Mouse (Mus musculus) intestine, embryonic 15.5 days (tissue): ENCODE measurements around the gene Cd28. TPM values are rescaled to one million over a fixed set of nuclear protein-coding genes. Genes with fewer than 3 reads are reported as not detected.
"Not testable (repeated sequence)": the region's sequence is repeated elsewhere in the genome, so short reads cannot be mapped to it uniquely, and the experiment has no call there.

Experiments used
- ATAC-seq: fragments of 200-750 bp; cut with Nextera tagmentation; 2 replicates; pipeline ENCODE4 v1.8.0; 2017; ENCODE audit warnings: moderate TSS enrichment, moderate library complexity
- H3K27ac ChIP-seq: fragments of 300-500 bp; sonication (generic); 2 replicates; pipeline ENCODE4 v1.5.1; 2015; ENCODE audit warnings: mild to moderate bottlenecking, inconsistent platforms
- H3K27me3 ChIP-seq: fragments of 300-500 bp; sonication (generic); replicated peaks from 2 replicates; pipeline ENCODE4 v1.6.1; 2015; ENCODE audit warnings: inconsistent platforms
- H3K36me3 ChIP-seq: fragments of 300-500 bp; sonication (generic); 2 replicates; pipeline ENCODE4 v1.6.1; 2015; ENCODE audit warnings: inconsistent platforms
- H3K4me1 ChIP-seq: fragments of 300-500 bp; sonication (generic); replicated peaks from 2 replicates; pipeline ENCODE4 v1.6.1; 2015; ENCODE audit warnings: inconsistent platforms
- H3K4me2 ChIP-seq: fragments of 300-500 bp; sonication (generic); replicated peaks from 2 replicates; pipeline ENCODE4 v1.6.1; 2015; ENCODE audit warnings: mild to moderate bottlenecking, inconsistent platforms
- H3K4me3 ChIP-seq: fragments of 300-500 bp; sonication (generic); replicated peaks from 2 replicates; pipeline ENCODE4 v1.5.1; 2015; ENCODE audit warnings: inconsistent platforms
- H3K9ac ChIP-seq: fragments of 300-500 bp; sonication (generic); 2 replicates; pipeline ENCODE4 v1.6.1; 2015; ENCODE audit warnings: inconsistent platforms
- H3K9me3 ChIP-seq: fragments of 300-500 bp; sonication (generic); 2 replicates; pipeline ENCODE4 v1.6.1; 2016; ENCODE audit warnings: inconsistent platforms
- WGBS: fragments of 180-500 bp; shearing (Covaris S2); methylation state at CpG from one replicate; pipeline ENCODE4 v1.1.7; 2015; 5-methylcytosine and 5-hydroxymethylcytosine counted together
- polyA plus RNA-seq: library from polyadenylated mRNA; unstranded; fragments of >200 nt; fragmentation: Nextera tagmentation; extraction: Ambion mirVana; gene quantifications from 2 replicates; pipeline ENCODE4 v1.2.1, GENCODE M21; 2015

Cd28 gene
- polyA plus RNA-seq, 1 experiment from 2014 or later, result 0.25 TPM

GRCm38 (mm10) chr1:60807748-60808147 lies 91.1 kb downstream of the Cd28 start:
- ATAC-seq, result no peak
- Histone ChIP-seq H3K4me2 (no peak overlapping the region), H3K9me3 (no peaks in the 10 kb centered on the region), H3K36me3 (no peaks in the 10 kb centered on the region), H3K27me3 (no peaks in the 10 kb centered on the region), H3K4me3 (no peak overlapping the region), H3K9ac (no peak overlapping the region), H3K27ac (no peak overlapping the region), H3K4me1 (no peaks in the 10 kb centered on the region)
- 94% methylated on average over 1 of the region's 1 CpGs for WGBS

GRCm38 (mm10) chr1:60808466-60808865 lies 91.9 kb downstream of the Cd28 start:
- H3K27ac ChIP-seq, result no peak overlapping the region
- no peaks in the 10 kb centered on the region for H3K4me1 ChIP-seq
- ATAC-seq, result no peak
- H3K4me2 ChIP-seq, result no peak overlapping the region
- H3K9me3 ChIP-seq, result no peaks in the 10 kb centered on the region
- no peak overlapping the region for H3K9ac ChIP-seq
- 80% methylated on average over 2 of the region's 2 CpGs for WGBS
- H3K36me3 ChIP-seq, result no peaks in the 10 kb centered on the region
- H3K4me3 ChIP-seq, result no peak overlapping the region
- no peaks in the 10 kb centered on the region for H3K27me3 ChIP-seq

- no peaks in the 10 kb centered on the region for H3K9me3 ChIP-seq
- H3K27ac ChIP-seq, result no peak overlapping the region
- H3K4me2 ChIP-seq, result no peak overlapping the region
- ATAC-seq, result no peak
- 79% methylated on average over 12 of the region's 12 CpGs for WGBS
- H3K36me3 ChIP-seq, result no peaks in the 10 kb centered on the region
- H3K9ac ChIP-seq, result no peak overlapping the region
- H3K27me3 ChIP-seq, result no peaks in the 10 kb centered on the region
- no peaks in the 10 kb centered on the region for H3K4me1 ChIP-seq
- no peak overlapping the region for H3K4me3 ChIP-seq
Measured at GRCm38 (mm10) chr1:60809166-60809565, 92.6 kb downstream of the Cd28 start.

- H3K9ac ChIP-seq, result no peak overlapping the region
- ATAC-seq, result no peak
- H3K4me2 ChIP-seq, result no peak overlapping the region
- H3K9me3 ChIP-seq, result no peaks in the 10 kb centered on the region
- no peak overlapping the region for H3K27ac ChIP-seq
- H3K4me1 ChIP-seq, result no peaks in the 10 kb centered on the region
- no peaks in the 10 kb centered on the region for H3K27me3 ChIP-seq
- H3K36me3 ChIP-seq, result no peaks in the 10 kb centered on the region
- H3K4me3 ChIP-seq, result no peak overlapping the region
Measured at GRCm38 (mm10) chr1:60810821-60811220, 94.2 kb downstream of the Cd28 start.

- H3K27me3 ChIP-seq, result no peaks in the 10 kb centered on the region
- H3K9ac ChIP-seq, result no peak overlapping the region
- no peak overlapping the region for H3K4me2 ChIP-seq
- ATAC-seq, result no peak
- no peak overlapping the region for H3K27ac ChIP-seq
- H3K4me1 ChIP-seq, result no peaks in the 10 kb centered on the region
- H3K36me3 ChIP-seq, result no peaks in the 10 kb centered on the region
- no peaks in the 10 kb centered on the region for H3K9me3 ChIP-seq
- 62% methylated on average over 1 of the region's 1 CpGs for WGBS
- H3K4me3 ChIP-seq, result no peak overlapping the region
Measured at GRCm38 (mm10) chr1:60811998-60812397, 95.4 kb downstream of the Cd28 start.

- 70% methylated on average over 2 of the region's 2 CpGs for WGBS
- Histone ChIP-seq H3K27ac (no peak overlapping the region), H3K27me3 (no peaks in the 10 kb centered on the region), H3K4me2 (no peak overlapping the region), H3K9me3 (no peaks in the 10 kb centered on the region), H3K4me1 (no peaks in the 10 kb centered on the region), H3K36me3 (no peaks in the 10 kb centered on the region), H3K9ac (no peak overlapping the region), H3K4me3 (no peak overlapping the region)
- no peak for ATAC-seq
Measured at GRCm38 (mm10) chr1:60813411-60813810, 96.8 kb downstream of the Cd28 start.

GRCm38 (mm10) chr1:60815912-60816311 lies 99.3 kb downstream of the Cd28 start:
- H3K4me1 ChIP-seq, result no peaks in the 10 kb centered on the region
- no peaks in the 10 kb centered on the region for H3K27me3 ChIP-seq
- no peak overlapping the region for H3K27ac ChIP-seq
- 89% methylated on average over 6 of the region's 6 CpGs for WGBS
- no peak overlapping the region for H3K9ac ChIP-seq
- no peaks in the 10 kb centered on the region for H3K9me3 ChIP-seq
- no peaks in the 10 kb centered on the region for H3K36me3 ChIP-seq
- no peak overlapping the region for H3K4me3 ChIP-seq
- ATAC-seq, result no peak
- no peak overlapping the region for H3K4me2 ChIP-seq

GRCm38 (mm10) chr1:60818491-60818890 lies 101.9 kb downstream of the Cd28 start:
- ATAC-seq, H3K4me1 ChIP-seq, H3K9me3 ChIP-seq, H3K36me3 ChIP-seq, H3K27ac ChIP-seq, H3K4me2 ChIP-seq, H3K27me3 ChIP-seq, H3K4me3 ChIP-seq, H3K9ac ChIP-seq: not testable (repeated sequence)
- 65% methylated on average over 4 of the region's 4 CpGs for WGBS

- H3K27me3 ChIP-seq, result no peaks in the 10 kb centered on the region
- WGBS, result 88% methylated on average over 2 of the region's 2 CpGs
- H3K9me3 ChIP-seq, result no peaks in the 10 kb centered on the region
- H3K9ac ChIP-seq, result no peak overlapping the region
- no peak overlapping the region for H3K4me3 ChIP-seq
- no peak for ATAC-seq
- no peak overlapping the region for H3K27ac ChIP-seq
- no peak overlapping the region for H3K4me2 ChIP-seq
- H3K36me3 ChIP-seq, result no peaks in the 10 kb centered on the region
- H3K4me1 ChIP-seq, result 0 out of 2 replicates have a peak, but pooled peaks cover 4% of the 10 kb centered on the region
Measured at GRCm38 (mm10) chr1:60819993-60820392, 103.4 kb downstream of the Cd28 start.

GRCm38 (mm10) chr1:60820981-60821380 lies 104.4 kb downstream of the Cd28 start:
- H3K4me2 ChIP-seq, result no peak overlapping the region
- H3K9me3 ChIP-seq, result no peaks in the 10 kb centered on the region
- no peak overlapping the region for H3K9ac ChIP-seq
- no peak overlapping the region for H3K27ac ChIP-seq
- 0 out of 2 replicates have a peak, but pooled peaks cover 4% of the 10 kb centered on the region for H3K4me1 ChIP-seq
- WGBS, result 80% methylated on average over 2 of the region's 2 CpGs
- no peak overlapping the region for H3K4me3 ChIP-seq
- ATAC-seq, result no peak
- no peaks in the 10 kb centered on the region for H3K27me3 ChIP-seq
- H3K36me3 ChIP-seq, result no peaks in the 10 kb centered on the region

GRCm38 (mm10) chr1:60821590-60821989 lies 105.0 kb downstream of the Cd28 start:
- Histone ChIP-seq H3K9ac (no peak overlapping the region), H3K4me1 (0 out of 2 replicates have a peak, but pooled peaks cover 4% of the 10 kb centered on the region), H3K36me3 (no peaks in the 10 kb centered on the region), H3K4me2 (no peak overlapping the region), H3K9me3 (no peaks in the 10 kb centered on the region), H3K27me3 (no peaks in the 10 kb centered on the region), H3K27ac (no peak overlapping the region), H3K4me3 (no peak overlapping the region)
- 70% methylated on average over 3 of the region's 3 CpGs for WGBS
- no peak for ATAC-seq
